Mouse (Mus musculus): ENCODE measurements around the gene Pde4dip. TPM values are rescaled to one million over a fixed set of nuclear protein-coding genes. Genes with fewer than 3 reads are reported as not detected.

Gene Pde4dip
- polyA plus RNA-seq, 1 experiment from 2014 or later = 28.1 TPM

DNA sequence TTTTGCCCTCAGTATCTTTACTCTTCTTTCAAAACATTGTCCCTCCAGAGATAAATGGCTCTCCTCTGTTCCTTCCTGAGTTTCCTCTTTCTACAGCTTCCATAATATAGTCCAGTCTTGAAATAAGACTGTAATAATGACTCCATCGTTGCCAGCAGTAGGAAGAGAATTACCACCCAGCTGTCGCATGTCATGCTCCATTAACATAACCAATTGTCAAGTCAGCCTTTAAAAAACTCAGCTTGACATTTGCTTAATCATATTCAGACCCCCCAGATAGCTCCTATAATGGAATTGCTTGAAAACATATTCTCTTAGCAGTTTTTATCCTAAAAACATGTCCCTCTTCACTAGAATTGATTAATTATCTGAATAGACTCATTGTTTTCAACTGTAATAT, 58.4 kb downstream of the Pde4dip start:
- Histone ChIP-seq H3K9ac (replicated peaks; ENCODE audit: low read length) (no peak overlapping the region), H3K4me1 (ENCODE audit: insufficient read depth, low read length) (0 out of 2 replicates have a peak, but pooled peaks cover 1% of the 10 kb centered on the region), H3K27ac (ENCODE audit: low read length) (no peak overlapping the region), H3K9me3 (ENCODE audit: low read length) (no peaks in the 10 kb centered on the region), H3K27me3 (ENCODE audit: insufficient read depth, low read length) (peaks cover 2% of the 10 kb centered on the region; the same call in 1 of the 2 replicates), H3K4me2 (replicated peaks; ENCODE audit: low read depth, low read length) (no peak overlapping the region), H3K36me3 (ENCODE audit: insufficient read depth, low read length) (no peaks in the 10 kb centered on the region), H3K4me3 (ENCODE audit: low read length) (no peak overlapping the region)
- ATAC-seq (ENCODE audit: low FRiP score, low TSS enrichment) = no peak
- WGBS = 34% methylated on average over 2 of the region's 2 CpGs

DNA sequence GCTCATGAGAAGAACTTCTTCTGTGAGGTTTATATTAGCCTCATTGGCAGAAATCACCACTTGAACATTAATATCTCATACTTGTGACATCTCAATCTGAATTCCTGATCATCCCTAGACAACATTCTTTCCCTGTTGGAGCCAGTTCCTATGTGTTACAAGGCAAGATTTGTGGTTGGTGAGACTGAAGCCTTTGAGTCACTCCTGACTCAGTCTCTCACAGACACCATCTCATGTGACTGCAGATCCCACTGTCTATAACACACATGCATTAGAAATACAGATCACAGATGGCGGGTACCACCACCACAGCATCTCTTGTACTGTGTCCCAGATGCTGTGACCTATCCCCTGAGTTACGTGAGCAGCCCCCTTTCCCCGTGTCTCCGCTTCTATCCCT, 60.2 kb downstream of the Pde4dip start:
- H3K4me3 ChIP-seq (ENCODE audit: low read length) = no peak overlapping the region
- H3K27me3 ChIP-seq (ENCODE audit: insufficient read depth, low read length) = peaks cover 8% of the 10 kb centered on the region
- 89% methylated on average over 4 of the region's 4 CpGs for WGBS
- H3K36me3 ChIP-seq (ENCODE audit: insufficient read depth, low read length) = no peaks in the 10 kb centered on the region
- H3K27ac ChIP-seq (ENCODE audit: low read length) = no peak overlapping the region
- no peaks in the 10 kb centered on the region for H3K9me3 ChIP-seq (ENCODE audit: low read length)
- ATAC-seq (ENCODE audit: low FRiP score, low TSS enrichment) = no peak
- peaks cover 17% of the 10 kb centered on the region; the same call in 1 of the 2 replicates for H3K4me1 ChIP-seq (ENCODE audit: insufficient read depth, low read length)
- H3K9ac ChIP-seq (replicated peaks; ENCODE audit: low read length) = no peak overlapping the region
- no peak overlapping the region for H3K4me2 ChIP-seq (replicated peaks; ENCODE audit: low read depth, low read length)

DNA sequence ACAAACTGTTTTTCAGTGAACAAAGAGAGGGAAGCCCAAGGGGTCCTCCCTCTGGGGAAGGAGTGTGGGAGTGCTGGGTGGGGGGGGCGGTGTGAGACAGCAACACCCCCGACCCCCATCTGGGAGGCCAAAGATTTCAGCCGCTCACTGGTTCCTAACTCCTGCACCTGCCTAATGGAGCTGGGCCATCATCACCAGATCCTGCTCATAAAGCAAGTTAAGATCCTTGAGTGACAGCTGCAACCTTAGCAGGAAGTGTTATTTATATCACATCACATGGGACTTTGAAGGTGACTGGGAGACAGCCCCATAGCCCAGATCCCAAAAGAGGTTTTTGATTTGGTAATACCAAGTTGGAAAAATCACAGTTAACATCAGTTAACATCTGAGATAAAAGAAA, 63.3 kb downstream of the Pde4dip start:
- H3K4me2 ChIP-seq (replicated peaks; ENCODE audit: low read depth, low read length) = peak overlapping the region; percentile 97; the same call in 1 of the 2 replicates
- H3K9me3 ChIP-seq (ENCODE audit: low read length) = no peaks in the 10 kb centered on the region
- no peaks in the 10 kb centered on the region for H3K36me3 ChIP-seq (ENCODE audit: insufficient read depth, low read length)
- peaks cover 13% of the 10 kb centered on the region for H3K27me3 ChIP-seq (ENCODE audit: insufficient read depth, low read length)
- 13% methylated on average over 3 of the region's 3 CpGs for WGBS
- no peak overlapping the region for H3K4me3 ChIP-seq (ENCODE audit: low read length)
- ATAC-seq (ENCODE audit: low FRiP score, low TSS enrichment) = no peak
- peaks cover 18% of the 10 kb centered on the region; the same call in 1 of the 2 replicates for H3K4me1 ChIP-seq (ENCODE audit: insufficient read depth, low read length)
- no peak overlapping the region for H3K27ac ChIP-seq (ENCODE audit: low read length)
- 0 out of 2 replicates have a peak overlapping the region, but pooled peaks have one; percentile 22 for H3K9ac ChIP-seq (replicated peaks; ENCODE audit: low read length)

DNA sequence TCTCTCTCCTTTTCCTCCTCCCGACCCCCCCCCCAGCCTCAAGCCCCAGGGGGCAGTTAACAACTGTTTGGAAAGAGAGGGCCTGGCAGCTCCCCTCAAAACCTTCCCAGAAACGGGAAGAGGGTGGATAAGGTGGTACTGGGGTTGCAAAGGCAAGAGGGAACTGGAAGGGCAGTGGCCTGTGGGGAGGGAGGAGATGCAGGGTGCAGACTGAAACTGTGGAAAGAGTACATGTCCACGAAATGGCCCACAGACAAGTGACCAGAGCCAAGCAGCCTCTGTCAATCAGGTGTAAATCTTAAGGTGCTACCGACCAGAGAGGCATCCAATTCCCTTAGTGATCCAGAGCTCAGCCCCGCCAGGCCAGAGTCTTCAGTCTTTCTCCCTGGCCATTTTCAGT, 63.8 kb downstream of the Pde4dip start:
- Histone ChIP-seq H3K4me1 (ENCODE audit: insufficient read depth, low read length) (peaks cover 18% of the 10 kb centered on the region; the same call in 1 of the 2 replicates), H3K4me2 (replicated peaks; ENCODE audit: low read depth, low read length) (peak overlapping the region; percentile 97), H3K4me3 (ENCODE audit: low read length) (peak overlapping the region; percentile 57), H3K9me3 (ENCODE audit: low read length) (no peaks in the 10 kb centered on the region), H3K36me3 (ENCODE audit: insufficient read depth, low read length) (no peaks in the 10 kb centered on the region), H3K27me3 (ENCODE audit: insufficient read depth, low read length) (peaks cover 13% of the 10 kb centered on the region), H3K27ac (ENCODE audit: low read length) (no peak overlapping the region), H3K9ac (replicated peaks; ENCODE audit: low read length) (0 out of 2 replicates have a peak overlapping the region, but pooled peaks have one; percentile 22)
- ATAC-seq (ENCODE audit: low FRiP score, low TSS enrichment) = 0 out of 2 replicates have a peak, but pooled peaks have one; percentile 44
- WGBS = 0% methylated on average over 4 of the region's 5 CpGs

DNA sequence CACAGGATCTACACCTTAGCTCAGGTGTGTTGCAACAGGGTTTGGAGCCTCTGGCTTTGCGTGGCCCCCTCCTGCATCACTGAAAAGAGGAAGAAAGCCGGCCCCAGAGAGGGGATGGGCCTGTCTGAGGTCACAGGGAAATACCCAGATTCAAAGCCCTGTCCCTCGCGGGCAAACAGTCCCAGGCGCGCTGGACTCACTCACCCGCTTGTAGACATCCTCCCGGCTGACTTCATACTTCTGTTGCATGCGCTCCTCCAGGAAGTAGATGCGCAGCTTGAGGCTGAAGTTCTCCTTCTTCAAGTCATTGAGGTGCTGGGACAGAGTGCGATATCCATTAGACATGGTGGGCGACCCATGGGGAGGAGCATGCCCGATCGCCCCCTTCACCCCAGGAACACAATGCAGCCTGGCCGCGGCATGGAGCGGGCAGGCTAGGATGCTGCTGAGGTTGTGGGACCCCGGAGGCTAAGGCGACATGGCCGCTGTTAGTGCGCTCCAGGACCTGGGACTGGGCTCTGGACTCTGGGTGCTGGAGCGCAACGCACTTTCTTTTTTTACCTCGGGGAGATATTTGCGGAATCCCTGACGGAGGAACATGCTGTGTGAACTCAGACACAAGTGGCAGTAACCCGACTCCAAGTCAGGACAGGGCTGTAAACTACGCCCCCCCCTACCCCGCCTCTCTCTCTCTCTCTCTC, 64.3 kb downstream of the Pde4dip start:
- peak; percentile 86 for ATAC-seq (ENCODE audit: low FRiP score, low TSS enrichment)
- Histone ChIP-seq H3K4me1 (ENCODE audit: insufficient read depth, low read length) (peaks cover 18% of the 10 kb centered on the region; the same call in 1 of the 2 replicates), H3K27ac (ENCODE audit: low read length) (no peak overlapping the region), H3K36me3 (ENCODE audit: insufficient read depth, low read length) (no peaks in the 10 kb centered on the region), H3K9ac (replicated peaks; ENCODE audit: low read length) (peak overlapping the region; percentile 70), H3K9me3 (ENCODE audit: low read length) (no peaks in the 10 kb centered on the region), H3K4me3 (ENCODE audit: low read length) (peak overlapping the region; percentile 57), H3K4me2 (replicated peaks; ENCODE audit: low read depth, low read length) (peak overlapping the region; percentile 97), H3K27me3 (ENCODE audit: insufficient read depth, low read length) (peaks cover 13% of the 10 kb centered on the region)
- WGBS = 0% methylated on average over 27 of the region's 29 CpGs

DNA sequence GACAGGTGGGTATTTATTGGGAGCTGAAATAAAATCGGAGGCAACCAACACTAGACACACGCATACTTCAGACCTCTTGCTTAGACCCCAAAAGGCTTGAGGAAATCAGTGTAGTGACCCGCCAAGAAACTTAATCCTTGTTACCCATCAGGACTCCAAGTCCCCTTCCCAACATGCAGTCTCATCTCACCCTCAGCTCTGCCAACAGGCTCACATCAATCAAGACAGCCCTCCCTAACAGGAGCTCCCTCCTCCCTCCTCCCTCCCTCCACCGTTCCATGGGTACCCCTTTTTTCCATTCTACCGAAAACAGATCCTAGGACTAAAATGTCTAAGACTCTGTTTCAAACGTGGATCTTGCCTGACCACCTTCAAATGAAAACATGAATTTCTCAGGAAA, 65.1 kb downstream of the Pde4dip start:
- Histone ChIP-seq H3K27me3 (ENCODE audit: insufficient read depth, low read length) (peaks cover 13% of the 10 kb centered on the region), H3K4me1 (ENCODE audit: insufficient read depth, low read length) (peaks cover 18% of the 10 kb centered on the region; the same call in 1 of the 2 replicates), H3K9ac (replicated peaks; ENCODE audit: low read length) (no peak overlapping the region), H3K4me3 (ENCODE audit: low read length) (peak overlapping the region; percentile 57), H3K9me3 (ENCODE audit: low read length) (no peaks in the 10 kb centered on the region), H3K27ac (ENCODE audit: low read length) (no peak overlapping the region), H3K4me2 (replicated peaks; ENCODE audit: low read depth, low read length) (peak overlapping the region; percentile 97), H3K36me3 (ENCODE audit: insufficient read depth, low read length) (no peaks in the 10 kb centered on the region)
- no peak for ATAC-seq (ENCODE audit: low FRiP score, low TSS enrichment)
- 17% methylated on average over 6 of the region's 6 CpGs for WGBS

DNA sequence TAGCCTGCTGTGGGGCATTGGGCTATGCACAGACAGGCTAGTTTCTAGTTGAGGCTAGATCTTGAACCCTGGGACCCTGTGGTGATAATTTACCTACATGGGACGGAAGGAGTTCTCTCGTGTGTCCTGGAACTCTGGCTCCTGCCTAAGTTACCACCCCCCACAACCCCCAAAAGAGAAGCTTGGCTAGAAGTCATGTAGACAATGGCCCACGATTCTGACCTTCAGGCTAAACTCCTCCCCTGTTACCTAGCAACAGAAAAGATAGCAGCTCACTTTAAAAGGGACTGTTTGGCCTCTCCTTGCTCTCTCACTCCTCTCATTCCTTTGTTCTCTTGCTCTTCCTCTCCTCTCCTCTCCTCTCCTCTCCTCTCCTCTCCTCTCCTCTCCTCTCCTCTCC, 69.5 kb downstream of the Pde4dip start:
- peak overlapping the region; percentile 70 for H3K27ac ChIP-seq (ENCODE audit: low read length)
- H3K4me3 ChIP-seq (ENCODE audit: low read length) = no peak overlapping the region
- H3K9me3 ChIP-seq (ENCODE audit: low read length) = no peaks in the 10 kb centered on the region
- H3K4me2 ChIP-seq (replicated peaks; ENCODE audit: low read depth, low read length) = no peak overlapping the region
- H3K9ac ChIP-seq (replicated peaks; ENCODE audit: low read length) = no peak overlapping the region
- H3K27me3 ChIP-seq (ENCODE audit: insufficient read depth, low read length) = peaks cover 12% of the 10 kb centered on the region
- H3K36me3 ChIP-seq (ENCODE audit: insufficient read depth, low read length) = no peaks in the 10 kb centered on the region
- peaks cover 9% of the 10 kb centered on the region; the same call in 1 of the 2 replicates for H3K4me1 ChIP-seq (ENCODE audit: insufficient read depth, low read length)
- 44% methylated on average over 3 of the region's 3 CpGs for WGBS
- ATAC-seq (ENCODE audit: low FRiP score, low TSS enrichment) = no peak

DNA sequence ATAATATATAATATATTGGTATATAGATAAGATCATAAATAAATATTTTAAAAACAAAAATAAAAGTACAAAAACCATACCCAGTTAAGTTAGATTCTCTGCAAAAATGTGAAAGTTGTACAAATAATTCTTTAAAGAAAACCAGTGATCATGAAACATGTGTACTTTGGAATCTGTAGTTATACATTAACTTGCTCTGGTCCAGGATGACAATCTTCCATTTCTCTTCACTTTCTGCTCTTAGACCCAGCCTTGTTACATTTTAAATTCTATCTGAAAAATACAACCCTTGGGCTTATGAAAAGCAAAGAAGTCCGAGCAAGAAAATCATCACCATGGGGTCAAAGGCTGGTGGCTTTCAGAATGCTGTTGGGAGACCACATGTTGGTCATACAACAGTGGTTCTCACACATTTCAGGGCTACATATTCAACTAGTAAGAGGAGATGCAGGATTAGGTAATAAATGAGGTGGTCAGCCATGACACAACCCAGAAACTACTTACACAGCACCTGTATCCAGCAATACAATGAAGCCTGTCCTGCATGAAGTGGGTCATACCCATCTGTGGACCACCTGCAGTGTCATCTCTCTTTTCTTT, 70.0 kb downstream of the Pde4dip start:
- Histone ChIP-seq H3K36me3 (ENCODE audit: insufficient read depth, low read length) (no peaks in the 10 kb centered on the region), H3K27me3 (ENCODE audit: insufficient read depth, low read length) (peaks cover 8% of the 10 kb centered on the region), H3K4me2 (replicated peaks; ENCODE audit: low read depth, low read length) (no peak overlapping the region), H3K9ac (replicated peaks; ENCODE audit: low read length) (no peak overlapping the region), H3K4me1 (ENCODE audit: insufficient read depth, low read length) (0 out of 2 replicates have a peak, but pooled peaks cover 3% of the 10 kb centered on the region), H3K27ac (ENCODE audit: low read length) (peak overlapping the region; percentile 70), H3K9me3 (ENCODE audit: low read length) (no peaks in the 10 kb centered on the region), H3K4me3 (ENCODE audit: low read length) (no peak overlapping the region)
- 74% methylated on average over 1 of the region's 1 CpGs for WGBS
- ATAC-seq (ENCODE audit: low FRiP score, low TSS enrichment) = peak; percentile 27; the same call in 1 of the 2 replicates

DNA sequence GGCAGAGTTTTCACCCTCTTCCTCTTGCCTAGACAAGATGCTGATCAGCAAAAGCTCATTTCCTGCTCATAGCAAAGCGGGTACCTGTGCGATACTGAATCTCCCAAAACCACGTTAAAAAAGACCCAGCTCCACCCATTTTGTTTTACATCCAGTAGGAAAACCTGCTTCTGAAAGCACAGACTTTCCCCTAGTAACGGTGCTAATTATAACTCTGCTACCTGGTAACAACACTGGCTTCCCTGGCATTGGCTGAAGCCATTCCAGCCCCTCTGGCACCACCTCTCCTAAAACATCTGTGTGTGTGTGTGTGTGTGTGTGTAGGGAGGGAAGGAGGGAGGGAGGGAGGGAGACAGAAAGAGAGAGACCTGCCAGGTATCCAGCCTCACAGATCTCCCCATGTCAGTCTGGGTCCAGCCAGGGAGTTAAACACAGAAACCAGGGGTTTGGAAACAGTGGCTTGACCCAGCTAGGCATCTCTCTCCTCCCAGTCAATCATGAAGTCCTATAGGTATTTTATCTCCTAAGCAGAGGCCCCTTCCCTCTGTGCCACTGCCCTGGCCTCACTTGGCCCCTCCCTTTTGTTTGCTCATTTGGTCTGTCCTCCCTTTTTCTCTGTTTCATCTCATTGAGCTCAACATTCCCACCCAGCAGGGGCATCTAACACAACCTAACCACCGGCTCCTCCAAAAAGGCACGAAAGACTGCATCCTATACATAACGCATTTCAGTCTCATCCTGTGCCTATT, 76.7 kb downstream of the Pde4dip start:
- no peak overlapping the region for H3K27ac ChIP-seq (ENCODE audit: low read length)
- no peak overlapping the region for H3K9ac ChIP-seq (replicated peaks; ENCODE audit: low read length)
- peaks cover 9% of the 10 kb centered on the region; the same call in 1 of the 2 replicates for H3K4me1 ChIP-seq (ENCODE audit: insufficient read depth, low read length)
- WGBS = 21% methylated on average over 7 of the region's 7 CpGs
- peak; percentile 63; the same call in 1 of the 2 replicates for ATAC-seq (ENCODE audit: low FRiP score, low TSS enrichment)
- no peaks in the 10 kb centered on the region for H3K9me3 ChIP-seq (ENCODE audit: low read length)
- no peak overlapping the region for H3K4me3 ChIP-seq (ENCODE audit: low read length)
- H3K36me3 ChIP-seq (ENCODE audit: insufficient read depth, low read length) = no peaks in the 10 kb centered on the region
- peak overlapping the region; percentile 26; the same call in 1 of the 2 replicates for H3K4me2 ChIP-seq (replicated peaks; ENCODE audit: low read depth, low read length)
- no peaks in the 10 kb centered on the region for H3K27me3 ChIP-seq (ENCODE audit: insufficient read depth, low read length)
